Mouse (Mus musculus) right cerebral cortex, postnatal 4 days (tissue): ENCODE measurements at regions not wholly inside any gene's neighbourhood (a gene's known extent, or its start where the extent isn't known, plus 50 kb on each side); places are given as distances from the start of the nearest gene placed in this dataset.

Experiments used
- DNase-seq: peaks from one replicate; pipeline ENCODE4 v3.0.0-alpha.2; 2022

- DNase-seq = peak; percentile 19
These were observed 376.9 kb upstream of the Luzp2 start for GRCm38 (mm10) chr7:54458386-54458785.

- DNase-seq = no peak
These were observed 344.0 kb upstream of the Luzp2 start for GRCm38 (mm10) chr7:54491254-54491653.

- no peak for DNase-seq
These were observed 330.1 kb upstream of the Luzp2 start for GRCm38 (mm10) chr7:54505235-54505634.

- no peak for DNase-seq
These were observed 328.3 kb upstream of the Luzp2 start for GRCm38 (mm10) chr7:54507006-54507405.

GRCm38 (mm10) chr7:54535693-54536092 lies 299.6 kb upstream of the Luzp2 start:
- no peak for DNase-seq

- no peak for DNase-seq
These were observed 277.9 kb upstream of the Luzp2 start for GRCm38 (mm10) chr7:54557436-54557835.

GRCm38 (mm10) chr7:54565569-54566179 lies 269.6 kb upstream of the Luzp2 start:
- DNase-seq = no peak

- no peak for DNase-seq
These were observed 235.5 kb upstream of the Luzp2 start for GRCm38 (mm10) chr7:54599776-54600175.

- no peak for DNase-seq
These were observed 212.9 kb upstream of the Luzp2 start for GRCm38 (mm10) chr7:54622436-54622835.

- DNase-seq = peak; percentile 70
These were observed 201.4 kb upstream of the Luzp2 start for GRCm38 (mm10) chr7:54633930-54634329.

- peak; percentile 4 for DNase-seq
These were observed 200.8 kb upstream of the Luzp2 start for GRCm38 (mm10) chr7:54634348-54635035.

GRCm38 (mm10) chr7:54645314-54645713 lies 190.0 kb upstream of the Luzp2 start:
- DNase-seq = no peak

GRCm38 (mm10) chr7:54649025-54649424 lies 186.3 kb upstream of the Luzp2 start:
- DNase-seq = no peak
